Mouse (Mus musculus): ENCODE results near the gene Fgfr2.

The Fgfr2 gene

GRCm38 (mm10) chr7:130785923-130786575 is 2337.1 kb downstream of the Fgfr2 start:
- TF ChIP-seq GATA4 (IDR thresholded peaks at IDR 0.05; ENCODE audit: insufficient replicate concordance, low read length), result no peak

- no peak for TF ChIP-seq GATA4 (IDR thresholded peaks at IDR 0.05; ENCODE audit: insufficient replicate concordance, low read length)
These were observed 2340.6 kb downstream of the Fgfr2 start for GRCm38 (mm10) chr7:130782501-130783050.

- TF ChIP-seq GATA4 (IDR thresholded peaks at IDR 0.05; ENCODE audit: insufficient replicate concordance, low read length), result no peak
These were observed 2342.2 kb downstream of the Fgfr2 start for GRCm38 (mm10) chr7:130780866-130781419.

- TF ChIP-seq GATA4 (IDR thresholded peaks at IDR 0.05; ENCODE audit: insufficient replicate concordance, low read length), result no peak; the same call in 1 of the 2 replicates
These were observed 2349.1 kb downstream of the Fgfr2 start, which contains the start of gene Btbd16 for GRCm38 (mm10) chr7:130773914-130774630. TSS of gene Btbd16 (plus strand) at chr7:130774069.

GRCm38 (mm10) chr7:130773171-130773830 is 2349.8 kb downstream of the Fgfr2 start:
- TF ChIP-seq GATA4 (IDR thresholded peaks at IDR 0.05; ENCODE audit: insufficient replicate concordance, low read length), result no peak

GRCm38 (mm10) chr7:130770707-130771106 is 2352.4 kb downstream of the Fgfr2 start:
- no peak for TF ChIP-seq GATA4 (IDR thresholded peaks at IDR 0.05; ENCODE audit: insufficient replicate concordance, low read length)

- TF ChIP-seq GATA4 (IDR thresholded peaks at IDR 0.05; ENCODE audit: insufficient replicate concordance, low read length), result no peak
These were observed 2355.0 kb downstream of the Fgfr2 start for GRCm38 (mm10) chr7:130768151-130768550.

- TF ChIP-seq GATA4 (IDR thresholded peaks at IDR 0.05; ENCODE audit: insufficient replicate concordance, low read length), result no peak
These were observed 2356.6 kb downstream of the Fgfr2 start for GRCm38 (mm10) chr7:130766411-130767170.

- TF ChIP-seq GATA4 (IDR thresholded peaks at IDR 0.05; ENCODE audit: insufficient replicate concordance, low read length), result no peak
These were observed 2359.0 kb downstream of the Fgfr2 start for GRCm38 (mm10) chr7:130764160-130764559.

- no peak for TF ChIP-seq GATA4 (IDR thresholded peaks at IDR 0.05; ENCODE audit: insufficient replicate concordance, low read length)
These were observed 2360.9 kb downstream of the Fgfr2 start for GRCm38 (mm10) chr7:130762071-130762897.

GRCm38 (mm10) chr7:130757326-130757865 is 2365.8 kb downstream of the Fgfr2 start:
- no peak for TF ChIP-seq GATA4 (IDR thresholded peaks at IDR 0.05; ENCODE audit: insufficient replicate concordance, low read length)

- no peak for TF ChIP-seq GATA4 (IDR thresholded peaks at IDR 0.05; ENCODE audit: insufficient replicate concordance, low read length)
These were observed 2366.8 kb downstream of the Fgfr2 start for GRCm38 (mm10) chr7:130756343-130756835.

- TF ChIP-seq GATA4 (IDR thresholded peaks at IDR 0.05; ENCODE audit: insufficient replicate concordance, low read length), result no peak
These were observed 2368.4 kb downstream of the Fgfr2 start for GRCm38 (mm10) chr7:130754790-130755189.
